Mouse (Mus musculus) mammary gland, adult 2 months (tissue): ENCODE measurements around the gene Spata33. TPM values are rescaled to one million over a fixed set of nuclear protein-coding genes. Genes with fewer than 3 reads are reported as not detected.

Experiments used
- polyA plus RNA-seq: library from polyadenylated mRNA; depleted of rRNA; stranded (reverse); fragments of >200 nt; gene quantifications from 2 replicates; pipeline ENCODE4 v1.2.3, GENCODE M21; 2012; ENCODE audit warnings: low replicate concordance; rRNA removed

Gene Spata33
- 0.73 and 1.2 TPM in 2 replicates for polyA plus RNA-seq

GRCm38 (mm10) chr8:123212321-123213117 is at the start of gene Spata33, which contains the start of gene Chmp1a:
Gene Spata33, plus strand, starts transcription at chr8:123212832.
Gene Chmp1a, minus strand, starts transcription at chr8:123212763.

DNA sequence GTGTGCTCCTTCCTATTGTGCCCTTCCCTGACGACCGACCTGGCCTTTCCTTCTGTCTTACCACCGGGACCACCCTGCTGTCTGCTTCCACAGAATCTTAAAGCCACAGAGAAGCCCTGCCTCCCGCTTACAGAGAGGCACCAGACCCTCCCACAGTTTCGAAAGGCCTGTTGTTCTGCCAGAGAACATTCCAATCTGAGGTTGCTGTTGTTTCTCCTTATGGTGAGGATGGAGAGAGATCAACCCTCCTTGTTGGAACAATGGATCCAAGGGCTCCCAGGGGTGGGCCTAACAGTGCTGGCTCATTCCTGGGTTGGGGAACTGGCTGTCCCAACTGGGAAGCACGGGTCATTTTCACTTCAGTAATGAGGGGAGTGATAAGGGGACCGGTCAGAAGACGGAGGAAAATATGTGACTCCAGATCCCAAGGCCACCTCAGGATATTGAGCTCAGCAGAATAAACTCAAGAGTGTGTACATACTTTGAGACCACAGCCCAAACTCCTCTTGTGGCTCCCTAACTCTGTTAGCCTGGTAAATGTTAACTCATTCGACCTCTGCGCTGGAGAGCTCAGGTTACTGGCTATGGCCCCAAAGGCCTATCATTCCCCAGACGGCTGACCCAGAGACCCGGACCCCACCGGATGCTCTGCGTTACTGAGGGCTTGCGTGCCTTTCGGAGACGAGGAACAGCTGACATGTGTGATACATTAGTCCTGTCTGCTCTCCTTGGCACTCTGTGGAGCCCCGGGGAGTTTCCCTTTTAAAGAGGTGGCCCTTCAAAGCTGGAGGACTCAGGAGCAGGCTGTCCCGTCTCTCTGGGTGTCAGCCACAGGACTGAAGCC is 26.8 kb upstream of the Spata33 start, which contains the start of gene Dpep1:
TSS of gene Dpep1 (plus strand) at position 677 of the 844 bp plus-strand sequence.

DNA sequence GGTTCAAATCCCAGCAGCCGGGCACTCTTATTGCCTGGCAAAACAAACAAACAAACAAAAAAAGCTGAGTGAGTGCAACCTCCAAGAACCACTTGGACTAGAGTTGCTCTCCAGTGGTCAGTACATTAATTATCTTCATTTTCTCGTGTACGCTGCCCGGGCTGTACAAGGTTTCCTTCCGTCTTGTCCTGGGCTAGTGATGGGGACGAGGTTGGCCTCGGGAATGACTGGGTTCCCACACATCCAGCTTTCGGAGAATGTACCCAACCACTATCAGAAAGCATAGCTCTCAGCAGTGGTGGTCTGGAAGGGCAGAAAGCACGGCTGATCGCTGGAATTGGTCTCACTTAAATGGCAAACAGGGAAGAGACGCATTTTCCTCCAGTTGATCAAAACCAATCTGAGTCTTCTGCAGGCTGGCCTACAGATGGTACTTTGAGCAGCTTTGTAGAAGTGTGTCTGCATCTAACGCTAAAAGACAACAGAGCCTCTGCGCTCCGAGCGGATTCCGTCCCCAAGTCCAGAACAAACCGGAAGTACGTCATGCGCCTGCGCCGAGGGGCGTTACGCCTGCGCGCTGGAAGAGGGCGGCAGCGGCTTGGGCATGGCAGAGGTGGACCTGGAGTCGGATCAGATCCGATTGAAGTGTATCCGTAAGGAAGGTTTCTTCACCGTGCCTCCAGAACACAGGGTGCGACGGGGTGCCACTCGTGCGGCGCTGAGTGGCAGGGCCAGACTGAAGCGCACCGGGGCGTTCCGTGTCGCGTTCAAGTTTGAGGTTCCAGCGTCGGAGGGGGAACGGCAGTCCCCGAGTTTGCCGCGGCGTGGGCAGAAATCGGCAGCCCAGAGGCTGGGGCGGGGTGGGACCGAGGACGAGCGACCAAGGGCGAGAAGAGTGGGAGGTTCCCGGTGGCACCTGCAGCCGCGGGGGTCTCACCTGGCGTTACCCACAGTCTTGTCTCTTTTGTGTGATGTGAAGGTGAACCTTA is 11.9 kb downstream of the Spata33 start, which contains the start of gene Cdk10:
TSS of gene Cdk10 (plus strand) at position 565 of the 989 bp plus-strand sequence.

GRCm38 (mm10) chr8:123235520-123236497 is 23.2 kb downstream of the Spata33 start, which contains the start of gene Spata2l:
Gene Spata2l, minus strand, starts transcription at chr8:123236233.

GRCm38 (mm10) chr8:123254099-123254885 is 41.7 kb downstream of the Spata33 start, which contains the start of the genes Zfp276 and Vps9d1:
Gene Zfp276, plus strand, starts transcription at chr8:123254195.
Gene Vps9d1, minus strand, starts transcription at chr8:123254348.

Other genes starting within 250 kb of the Spata33 start
- 49.8 and 63.0 TPM in 2 replicates for gene Ankrd11, start 170.6 kb upstream of the Spata33 start, polyA plus RNA-seq
- gene Spg7, start 149.9 kb upstream of the Spata33 start, polyA plus RNA-seq: 92.9 and 140 TPM in 2 replicates
- 1,523 and 4,714 TPM in 2 replicates for gene Rpl13, start 110.5 kb upstream of the Spata33 start, polyA plus RNA-seq
- 2.7 and 3.4 TPM in 2 replicates for gene Cpne7, start 95.5 kb upstream of the Spata33 start, polyA plus RNA-seq
- 13.0 and 32.0 TPM in 2 replicates for gene Sult5a1, start 54.5 kb upstream of the Spata33 start, polyA plus RNA-seq
- gene Dpep1, start 26.6 kb upstream of the Spata33 start, polyA plus RNA-seq: 153 and 226 TPM in 2 replicates
- gene Chmp1a, start 69 bp upstream of the Spata33 start, polyA plus RNA-seq: 101 and 105 TPM in 2 replicates
- gene Cdk10, start 12.0 kb downstream of the Spata33 start, polyA plus RNA-seq: 59.7 and 68.5 TPM in 2 replicates
- 9.0 and 19.4 TPM in 2 replicates for gene Spata2l, start 23.4 kb downstream of the Spata33 start, polyA plus RNA-seq
- 29.7 and 44.2 TPM in 2 replicates for gene Zfp276, start 41.4 kb downstream of the Spata33 start, polyA plus RNA-seq
- 84.1 and 191 TPM in 2 replicates for gene Vps9d1, start 41.5 kb downstream of the Spata33 start, polyA plus RNA-seq
- 10.7 and 17.3 TPM in 2 replicates for gene Fanca, start 105.7 kb downstream of the Spata33 start, polyA plus RNA-seq
- gene Spire2, start 119.9 kb downstream of the Spata33 start, polyA plus RNA-seq: 2.0 and 2.3 TPM in 2 replicates
- gene Tcf25, start 160.9 kb downstream of the Spata33 start, polyA plus RNA-seq: 170 and 237 TPM in 2 replicates
- gene Mc1r, start 194.3 kb downstream of the Spata33 start, polyA plus RNA-seq: not detected in 2 replicates
- gene Tubb3, start 198.6 kb downstream of the Spata33 start, polyA plus RNA-seq: 1.5 TPM in 2 replicates
- gene Def8, start 210.7 kb downstream of the Spata33 start, polyA plus RNA-seq: 29.8 and 38.0 TPM in 2 replicates